Mouse (Mus musculus): ENCODE data around the gene Cpa2.
A peak's percentile ranks its signal among the peaks of the same experiment; 100 is the strongest.

Gene Cpa2

DNA sequence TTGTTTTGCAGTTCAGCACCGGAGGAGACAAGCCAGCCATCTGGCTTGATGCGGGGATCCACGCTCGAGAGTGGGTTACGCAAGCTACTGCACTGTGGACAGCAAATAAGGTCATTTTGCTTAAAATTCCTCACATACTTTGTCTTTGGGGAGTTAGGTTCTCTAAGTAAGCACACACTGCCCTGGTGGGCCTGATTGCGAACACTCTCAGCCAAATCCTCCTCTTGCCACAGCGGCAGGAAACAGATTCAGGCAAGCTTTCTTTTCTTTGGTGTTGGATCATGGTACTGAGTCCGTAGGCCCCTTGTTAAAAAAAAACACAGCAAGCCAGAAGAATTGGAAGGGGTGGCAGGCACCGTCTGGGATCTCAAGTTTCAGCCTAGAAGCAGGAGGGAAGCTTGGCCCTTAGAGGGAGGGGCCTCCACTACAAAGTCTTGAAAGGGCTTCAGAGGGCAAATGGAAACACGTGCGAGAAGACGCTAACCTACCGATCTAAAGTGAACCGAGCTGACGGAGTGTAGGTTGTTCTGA lies 7.9 kb downstream of the Cpa2 start:
- DNase-seq = no peak

DNA sequence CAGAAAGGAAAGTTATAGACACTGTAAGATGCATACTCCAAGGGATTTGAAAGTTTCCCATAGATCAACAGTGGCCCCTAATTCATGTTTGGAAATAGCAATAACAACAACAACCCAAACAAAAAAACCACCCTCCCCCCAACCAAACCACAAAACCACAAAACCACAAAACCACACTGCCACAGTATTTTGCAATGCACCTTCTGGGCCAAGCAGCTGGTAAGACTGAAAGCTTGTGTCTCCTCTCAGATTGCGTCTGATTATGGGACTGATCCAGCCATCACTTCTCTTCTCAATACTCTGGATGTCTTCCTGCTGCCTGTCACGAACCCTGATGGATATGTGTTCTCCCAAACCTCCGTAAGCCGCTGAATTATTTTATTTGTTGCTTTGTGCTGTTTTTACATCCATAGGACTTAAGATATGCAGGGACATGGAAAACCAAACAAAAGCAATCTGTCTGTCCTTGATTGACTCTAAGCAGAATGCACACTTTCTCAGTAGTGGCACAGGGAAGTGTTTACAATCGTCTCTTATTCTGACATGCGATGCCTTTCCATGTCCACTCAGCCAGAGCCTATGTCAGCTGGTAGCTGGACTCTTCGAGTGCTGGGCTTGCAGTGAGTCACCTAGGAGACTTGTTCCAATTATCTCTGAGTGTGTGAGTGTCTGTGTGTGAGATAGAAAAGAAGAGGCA lies 9.3 kb downstream of the Cpa2 start:
- DNase-seq = no peak

DNA sequence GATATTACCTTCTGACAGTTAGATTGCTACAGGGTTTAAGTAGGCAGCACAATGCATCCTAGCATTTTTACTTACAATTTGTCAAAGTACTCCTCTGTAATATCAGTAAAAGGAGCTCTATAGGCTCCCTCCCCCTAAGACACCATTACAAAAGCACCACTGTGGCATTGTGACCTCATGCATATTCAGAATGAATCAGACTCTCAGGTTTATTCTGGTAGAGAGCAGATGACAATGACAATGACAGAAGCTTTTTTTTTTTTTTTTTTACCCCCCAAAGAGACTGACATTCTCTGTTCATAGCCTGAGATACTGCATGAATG lies 9.8 kb downstream of the Cpa2 start:
- no peak for DNase-seq

DNA sequence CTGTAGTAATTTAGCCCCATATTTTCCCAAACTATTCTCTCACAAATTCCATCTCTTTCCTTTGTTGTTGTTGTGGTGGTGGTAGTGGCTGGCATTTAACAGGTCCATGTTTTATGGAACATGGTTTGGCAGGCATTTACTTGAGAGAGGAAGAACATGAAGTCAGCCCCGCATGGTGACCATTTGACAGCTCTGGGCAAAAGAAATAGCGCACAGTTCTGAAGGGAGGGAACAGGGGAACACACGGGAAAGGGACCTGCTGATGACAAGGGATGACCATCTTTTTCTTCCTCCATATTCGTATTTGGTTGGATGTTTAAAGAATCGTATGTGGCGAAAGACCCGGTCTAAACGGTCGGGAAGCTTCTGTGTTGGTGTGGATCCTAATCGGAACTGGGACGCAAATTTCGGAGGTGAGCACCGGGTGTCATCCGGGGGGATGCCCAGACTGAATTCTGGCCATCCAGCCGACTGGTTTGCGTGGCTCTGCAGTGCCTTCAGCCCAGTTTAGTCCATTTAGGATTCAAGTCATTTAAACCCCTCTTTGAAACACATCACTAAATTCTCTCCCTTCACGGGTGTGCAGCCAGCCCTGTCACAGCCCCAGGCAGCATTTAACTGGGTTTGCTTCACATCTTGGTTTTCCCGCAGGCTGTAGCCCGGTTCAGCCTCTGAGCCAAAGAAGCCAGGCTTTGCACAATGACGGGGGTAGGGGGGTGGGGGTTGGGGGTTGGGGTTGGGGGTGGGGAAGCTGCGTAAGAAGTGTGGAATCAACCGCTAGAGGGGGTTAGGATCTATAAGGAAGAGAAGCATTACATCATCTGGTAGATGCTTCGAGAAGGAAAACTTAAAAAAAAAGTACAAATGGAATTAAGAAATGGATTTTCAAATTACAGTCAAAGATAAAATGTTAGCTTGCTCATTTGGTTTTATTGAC lies 10.5 kb downstream of the Cpa2 start:
- peak; percentile 60 for DNase-seq

DNA sequence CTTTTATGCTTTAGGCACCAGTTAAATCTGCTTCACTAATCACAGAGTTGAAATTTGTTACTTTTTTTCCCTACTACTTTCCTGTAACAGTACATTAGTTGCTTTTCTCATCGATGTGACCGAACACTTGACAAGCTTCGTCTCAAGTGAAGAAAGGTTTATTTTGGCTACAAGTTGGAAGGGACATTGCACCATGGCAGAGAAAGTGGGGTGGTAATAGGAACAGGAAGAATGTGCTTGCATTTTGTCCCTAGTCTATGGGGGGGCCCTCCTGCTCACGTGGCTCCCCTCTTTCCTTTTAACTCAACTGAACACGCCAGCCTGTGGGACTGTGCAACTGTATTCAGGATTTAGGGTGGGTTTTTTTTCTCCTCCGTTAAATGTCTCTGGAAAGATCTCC lies 11.2 kb downstream of the Cpa2 start:
- DNase-seq = no peak

DNA sequence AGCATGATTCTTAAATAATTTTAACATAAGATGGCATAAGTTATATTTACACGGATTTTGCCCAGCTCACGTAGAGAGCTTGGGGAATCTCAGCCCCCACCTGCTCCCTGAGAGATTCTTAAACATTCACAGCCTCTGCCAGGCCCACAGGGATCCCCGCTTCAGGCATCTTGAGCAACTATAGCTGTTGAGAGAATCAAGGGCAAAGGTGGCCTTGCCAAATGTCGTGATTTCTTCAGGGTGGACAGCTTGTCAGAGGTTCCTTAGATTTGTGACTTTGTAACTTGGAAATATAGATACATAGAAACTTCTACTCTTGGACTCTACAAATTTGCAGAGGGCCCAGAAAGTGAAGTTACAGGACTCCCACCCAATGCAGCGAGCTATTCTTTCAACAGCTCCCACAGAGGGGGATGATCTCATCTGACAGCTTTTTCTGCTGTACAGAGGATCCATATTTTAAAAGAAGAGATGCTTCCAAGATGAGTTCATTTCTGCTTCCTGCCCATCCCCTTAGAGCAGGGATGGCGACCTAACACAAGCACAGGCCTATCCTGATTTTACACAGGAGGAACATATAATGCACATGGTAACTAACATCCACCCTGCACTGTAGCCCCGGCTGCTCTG lies 12.1 kb downstream of the Cpa2 start:
- no peak for DNase-seq

DNA sequence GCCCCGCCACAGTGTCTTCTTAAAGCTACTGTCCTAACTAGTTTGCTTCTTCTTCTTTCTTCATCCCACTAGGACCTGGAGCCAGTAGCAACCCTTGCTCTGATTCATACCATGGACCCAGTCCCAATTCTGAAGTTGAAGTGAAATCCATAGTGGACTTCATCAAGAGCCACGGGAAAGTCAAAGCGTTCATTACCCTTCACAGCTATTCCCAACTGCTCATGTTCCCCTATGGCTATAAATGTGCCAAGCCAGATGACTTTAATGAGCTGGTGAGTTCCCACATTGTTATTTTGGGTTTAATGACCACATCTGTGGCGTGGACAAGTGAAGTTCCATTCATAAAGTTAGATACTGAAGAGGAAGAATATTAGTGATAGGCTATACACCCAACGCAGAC lies 12.7 kb downstream of the Cpa2 start:
- DNase-seq = no peak

DNA sequence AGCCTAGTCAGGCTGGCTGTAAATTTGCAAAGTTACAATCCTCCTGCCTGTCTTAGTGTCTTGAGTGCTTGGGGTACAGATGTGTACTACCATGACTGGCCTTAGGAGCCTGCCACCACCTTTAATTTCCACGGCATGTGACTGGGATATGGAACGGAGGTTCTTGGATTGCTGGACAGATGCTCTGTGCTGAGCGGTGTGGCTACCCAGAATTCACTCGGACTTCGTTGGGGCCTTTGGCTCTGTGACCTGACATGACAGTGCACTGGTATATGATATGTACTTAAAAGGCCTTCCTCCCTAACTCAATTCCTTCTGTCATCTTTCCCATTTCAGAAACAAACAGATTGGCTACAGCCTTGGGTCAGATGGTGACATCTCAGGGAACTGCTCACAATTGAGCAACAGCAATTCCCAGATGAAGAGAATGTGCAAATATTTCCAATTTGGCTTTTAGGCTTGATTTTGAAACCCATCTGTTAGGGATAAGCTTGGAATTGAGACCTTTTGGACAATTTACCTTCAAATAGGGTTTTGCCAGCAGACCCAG lies 13.3 kb downstream of the Cpa2 start:
- DNase-seq = no peak

DNA sequence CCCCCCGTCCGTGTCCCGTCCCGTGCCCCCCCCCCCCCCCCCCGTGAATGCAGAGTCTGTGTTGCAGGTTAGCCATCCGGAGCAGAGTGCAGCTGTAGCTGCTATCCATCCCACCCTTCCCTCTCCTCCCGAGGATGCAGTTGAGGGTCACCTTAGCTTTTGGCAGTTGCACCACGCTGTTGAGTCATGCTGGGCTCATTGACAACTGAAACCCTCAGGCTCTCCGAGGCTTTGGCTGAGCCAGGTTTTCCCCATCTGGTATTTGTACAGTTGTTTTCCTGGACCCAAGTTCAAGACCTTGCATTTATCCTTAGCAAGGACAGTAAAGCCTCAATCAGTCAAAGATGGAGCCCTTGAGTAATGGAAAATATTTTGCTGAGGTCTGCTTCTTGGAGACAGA lies 14.7 kb downstream of the Cpa2 start:
- no peak for DNase-seq

DNA sequence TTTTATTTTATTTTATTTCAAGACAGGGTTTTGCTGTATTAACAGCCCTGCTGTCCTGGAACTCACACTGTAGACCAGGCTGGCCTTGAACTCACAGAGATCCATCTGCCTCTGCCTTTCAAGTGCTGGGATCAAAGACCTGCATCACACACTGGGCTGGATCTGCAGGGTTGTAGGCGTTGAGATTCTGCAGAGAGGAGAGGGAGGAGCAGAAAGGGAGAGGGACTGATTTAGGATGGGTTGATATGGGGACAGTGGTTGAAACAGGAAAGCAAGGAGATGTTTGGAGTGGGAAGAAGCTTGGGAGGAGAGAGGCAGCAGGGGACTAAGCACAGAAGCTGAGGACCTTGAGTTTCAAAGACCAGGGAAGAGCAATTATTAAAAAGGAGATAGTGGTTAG lies 18.3 kb downstream of the Cpa2 start:
- no peak for DNase-seq

DNA sequence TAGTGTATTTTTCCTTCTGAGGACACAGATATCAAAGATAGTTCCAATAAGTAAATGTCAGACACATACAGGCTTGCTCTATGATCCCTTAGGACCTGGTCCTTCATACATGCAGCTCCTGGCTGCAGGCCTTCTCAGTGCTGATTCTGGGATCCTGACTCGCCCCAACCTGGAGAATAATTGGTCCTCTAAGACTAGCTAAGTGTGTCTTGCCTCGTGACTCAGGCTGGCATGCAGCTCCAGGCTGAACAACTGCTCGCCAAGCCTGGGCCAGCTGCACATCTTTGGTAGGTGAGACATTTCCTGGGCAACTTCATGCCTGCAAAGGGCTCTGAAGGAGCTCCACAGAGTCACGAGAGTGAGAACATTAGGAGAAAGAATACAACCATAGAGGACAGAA lies 20.8 kb downstream of the Cpa2 start:
- DNase-seq = no peak

DNA sequence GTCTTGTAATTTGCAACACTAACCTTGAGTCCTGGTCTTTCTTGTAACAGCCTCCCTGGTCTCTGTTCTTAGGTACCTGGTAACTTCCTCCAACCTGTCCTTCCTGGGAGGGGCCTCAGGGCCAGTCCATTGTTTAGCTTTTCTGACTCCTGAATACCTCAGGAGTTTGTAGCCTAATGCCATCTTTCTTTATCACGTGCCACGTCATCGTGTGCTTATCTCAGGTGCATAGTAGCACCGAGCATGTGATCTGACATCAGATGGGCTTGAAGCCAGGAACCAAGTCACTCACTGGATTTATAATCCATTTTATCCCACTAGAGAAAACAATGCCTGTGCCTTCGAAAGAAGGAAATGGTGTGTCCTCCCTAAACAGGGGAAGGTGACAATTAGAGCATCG lies 22.2 kb downstream of the Cpa2 start:
- no peak for DNase-seq

DNA sequence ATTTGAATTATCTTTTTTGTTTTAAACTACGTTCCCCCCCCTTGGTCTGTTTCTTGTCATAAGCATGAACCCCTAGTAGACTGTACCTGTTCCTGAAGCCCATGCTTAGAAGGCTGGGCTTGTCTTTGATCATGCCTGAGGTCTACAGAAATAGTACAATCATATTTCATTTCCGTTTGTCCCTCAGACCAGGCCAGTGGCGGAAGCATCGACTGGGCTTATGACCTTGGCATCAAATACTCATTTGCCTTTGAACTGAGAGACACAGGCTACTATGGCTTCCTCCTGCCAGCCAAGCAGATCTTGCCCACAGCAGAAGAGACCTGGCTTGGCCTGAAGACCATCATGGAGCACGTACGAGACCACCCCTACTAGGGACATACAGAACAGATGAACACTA lies 22.7 kb downstream of the Cpa2 start:
- DNase-seq = no peak

DNA sequence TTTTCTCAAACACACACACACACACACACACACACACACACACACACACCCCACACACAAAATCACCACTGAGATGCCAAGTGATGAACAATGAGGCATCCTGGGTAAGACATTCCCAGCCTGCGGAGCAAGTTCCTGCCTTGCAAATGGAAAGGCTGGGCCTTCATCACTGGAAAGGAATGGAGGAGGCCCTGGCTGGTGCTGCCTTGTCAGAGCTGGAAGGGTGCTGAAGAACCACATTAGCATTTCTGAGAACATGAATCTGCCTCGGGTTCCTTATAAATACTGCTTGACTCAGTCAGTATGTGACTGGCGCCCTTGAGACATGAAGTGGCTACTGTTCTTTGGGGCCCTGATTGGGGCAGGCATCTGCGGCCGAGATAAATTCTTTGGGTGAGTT lies 26.7 kb downstream of the Cpa2 start, which contains the start of gene Cpa4:
Gene Cpa4, plus strand, starts transcription at position 301 of the 400 bp plus-strand sequence.
- DNase-seq = no peak

DNA sequence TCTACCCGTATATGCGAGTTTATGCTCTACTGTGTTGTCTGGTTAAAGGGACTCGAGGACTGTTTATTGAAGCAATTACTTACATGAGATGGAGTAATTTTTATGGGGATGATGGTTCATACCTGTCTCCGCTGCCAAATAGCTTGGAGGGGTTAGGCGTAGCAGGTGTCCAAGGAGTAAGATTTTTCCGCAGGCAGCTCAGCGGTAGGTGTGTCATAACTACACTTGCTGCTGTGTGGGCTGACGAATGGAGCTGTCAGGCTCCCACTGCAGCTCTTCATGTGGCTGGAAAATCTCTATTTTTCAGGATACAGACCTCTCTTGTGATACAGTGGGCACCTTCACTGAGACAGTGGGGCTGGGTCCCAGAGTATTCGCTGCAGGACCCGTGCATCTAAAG lies 27.9 kb downstream of the Cpa2 start:
- DNase-seq = no peak

DNA sequence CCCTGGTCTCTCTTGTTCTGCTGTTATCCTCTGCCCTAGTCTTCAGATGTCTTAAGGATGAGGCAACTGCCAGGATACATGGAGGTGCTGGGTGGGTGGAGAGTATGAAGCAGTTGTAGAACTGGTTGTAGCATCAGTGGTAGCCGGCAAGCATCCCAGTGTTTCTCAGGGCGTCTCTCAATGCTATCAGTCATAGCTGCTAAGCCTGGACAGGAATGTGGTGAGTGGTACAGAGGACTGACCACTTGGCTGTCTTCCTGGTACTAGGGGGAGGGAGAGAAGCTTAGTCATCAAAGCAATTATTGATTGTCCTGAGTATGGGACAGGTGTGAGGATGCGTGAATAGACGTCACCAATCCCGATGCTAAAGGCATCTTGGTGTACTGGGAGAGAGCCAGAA lies 28.6 kb downstream of the Cpa2 start:
- no peak for DNase-seq

DNA sequence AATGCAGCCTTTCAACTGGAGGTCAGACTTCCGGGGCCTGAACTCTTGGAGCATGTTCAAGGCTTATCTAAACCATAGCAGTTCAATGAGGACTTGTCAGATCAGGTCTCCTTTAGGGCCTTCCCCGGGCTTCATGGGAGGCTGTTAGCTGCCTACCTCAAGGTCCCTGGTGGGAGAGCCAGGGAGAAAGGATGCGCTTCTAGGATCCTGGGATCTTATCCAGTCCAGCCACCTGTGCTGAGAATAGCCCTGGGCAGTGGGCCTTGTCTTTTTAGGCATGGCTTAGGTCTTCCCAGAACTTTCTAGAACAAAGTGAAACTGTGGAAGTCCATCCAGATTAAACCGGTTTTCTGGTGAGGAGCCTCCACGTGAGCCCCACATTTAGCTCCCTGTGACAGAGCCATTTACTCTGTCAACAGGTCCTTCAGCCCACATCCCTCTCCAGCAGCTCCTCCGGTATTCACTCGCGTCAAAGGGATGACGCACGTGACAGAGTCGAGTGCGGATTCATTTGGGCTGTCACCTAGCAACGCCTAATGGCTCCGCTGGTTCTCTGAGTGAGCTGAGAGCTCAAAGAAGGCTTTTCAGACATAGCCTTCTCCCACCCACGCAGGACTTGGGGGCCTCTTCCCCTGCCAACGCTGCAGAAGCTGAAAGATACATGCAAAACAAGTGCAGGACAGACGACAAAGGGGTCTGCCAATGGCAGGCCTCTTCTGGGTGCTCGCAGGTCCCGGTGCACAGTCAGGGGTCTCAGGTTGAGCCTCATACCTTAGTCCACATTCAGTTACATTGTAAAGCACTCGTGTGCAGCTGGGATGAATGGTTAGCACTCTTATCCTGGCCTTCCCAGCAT lies 31.3 kb downstream of the Cpa2 start:
- peak; percentile 51 for DNase-seq

DNA sequence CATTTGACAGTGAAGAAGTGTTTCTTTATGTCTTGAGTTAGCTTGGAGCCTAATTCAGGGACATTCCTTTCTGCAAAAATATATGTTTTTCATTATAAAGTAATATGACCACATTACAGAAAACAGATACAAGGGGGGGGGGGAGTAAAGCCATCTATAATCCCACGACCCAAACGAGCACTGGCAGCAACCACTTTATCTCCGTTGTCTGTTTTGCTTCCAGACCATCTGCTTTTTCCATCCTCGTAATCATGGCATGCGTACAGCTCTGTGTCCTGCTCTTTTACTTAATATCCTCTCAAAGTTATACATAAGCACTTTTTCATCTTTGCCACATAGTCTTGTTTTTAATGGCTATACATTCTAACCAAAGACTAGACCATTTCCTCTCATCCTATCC lies 32.0 kb downstream of the Cpa2 start:
- DNase-seq = no peak

DNA sequence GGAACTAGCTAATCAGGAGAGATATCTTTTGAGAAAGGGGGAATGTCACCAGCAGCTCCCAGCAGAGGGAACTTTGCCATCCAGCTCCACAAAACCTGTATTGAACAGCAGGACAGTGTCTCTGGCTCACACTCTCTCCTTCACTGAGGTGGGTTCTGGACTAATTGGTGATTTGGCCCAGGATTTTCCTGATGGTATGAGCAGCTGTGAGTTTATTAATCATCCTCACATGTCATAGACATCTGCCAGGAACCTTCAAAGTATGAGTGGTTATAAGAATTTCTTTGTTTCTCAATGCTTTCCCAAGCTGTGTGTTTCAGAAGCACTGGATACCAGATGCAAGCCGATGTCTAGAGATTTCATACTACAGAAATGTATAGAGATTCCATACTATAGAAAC lies 33.6 kb downstream of the Cpa2 start:
- no peak for DNase-seq

DNA sequence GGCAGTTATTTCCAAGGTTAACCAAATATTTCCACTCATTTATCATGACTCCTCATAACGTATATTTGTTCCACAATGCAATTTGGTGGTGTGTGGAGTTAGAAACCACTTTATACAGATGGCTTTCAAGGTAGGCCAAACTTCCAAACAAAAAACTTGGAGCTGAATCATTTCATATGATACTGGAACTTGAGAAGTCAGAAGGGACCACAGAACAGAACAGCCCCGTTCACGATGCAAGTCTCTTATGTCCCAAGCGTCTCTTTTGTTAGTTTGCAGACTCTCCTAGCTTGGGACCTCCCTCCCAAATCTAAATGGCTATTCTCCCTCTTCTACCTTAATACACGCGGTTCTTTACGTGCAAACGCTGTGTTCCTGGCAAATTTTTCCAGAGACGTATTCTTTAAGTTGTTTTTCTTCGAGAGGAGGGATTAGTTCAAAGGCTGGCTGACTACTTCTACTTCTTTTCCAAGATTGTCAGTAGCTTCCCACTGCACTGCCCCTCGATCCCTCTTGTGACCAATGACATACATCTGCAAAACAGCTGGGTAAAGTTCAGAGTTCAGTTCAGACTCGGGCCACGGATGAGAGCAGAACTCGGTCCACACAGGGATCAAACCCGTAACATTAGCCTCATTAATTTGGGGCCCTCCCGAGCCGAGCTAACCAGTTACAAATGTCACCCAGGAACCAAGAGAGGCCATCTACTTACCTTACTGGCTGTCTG lies 35.3 kb downstream of the Cpa2 start:
- DNase-seq = no peak

DNA sequence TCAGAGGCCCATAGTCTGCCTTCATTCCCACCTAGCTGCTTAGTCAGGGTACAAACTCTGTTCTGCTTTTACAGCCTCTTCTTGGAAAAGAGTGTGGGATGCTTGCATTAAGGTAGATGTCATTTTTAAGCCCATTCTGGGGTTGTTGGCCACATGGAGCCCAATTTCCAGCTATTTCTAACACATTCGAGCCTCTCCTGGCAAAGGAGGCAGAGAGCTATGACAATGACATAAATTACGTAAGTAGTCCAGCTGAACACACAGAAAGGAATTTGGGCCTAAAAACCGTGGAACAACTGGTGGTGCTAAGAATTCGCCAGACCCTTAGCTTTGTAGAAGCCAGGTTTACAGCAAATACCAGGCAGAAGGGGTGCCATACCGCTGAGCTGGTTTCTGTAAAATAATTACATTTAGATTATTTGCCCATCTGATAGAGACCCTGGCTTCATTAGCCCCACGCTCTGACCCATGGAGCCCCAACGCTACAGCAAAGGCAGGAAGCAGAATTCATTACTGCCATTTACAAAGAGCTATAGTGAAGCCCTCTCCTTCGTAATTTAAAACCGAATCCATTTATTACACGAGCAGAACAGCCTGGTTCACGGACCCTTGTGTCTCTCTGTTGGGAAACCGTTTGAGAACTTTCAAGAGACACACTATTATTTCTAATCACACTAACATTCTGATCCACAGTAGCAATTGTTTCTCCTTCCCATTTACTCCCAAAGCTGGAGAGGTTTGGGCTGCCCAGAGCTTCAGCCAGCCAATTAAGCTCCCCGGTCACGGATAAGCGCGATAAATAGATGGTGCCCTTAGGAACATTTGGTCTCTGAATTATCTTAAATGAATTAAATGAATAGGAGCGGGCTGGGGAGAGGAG lies 38.8 kb downstream of the Cpa2 start:
- DNase-seq = no peak
